Mouse (Mus musculus): ENCODE measurements around the gene Smco3. TPM values are rescaled to one million over a fixed set of nuclear protein-coding genes. Genes with fewer than 3 reads are reported as not detected.
A peak's percentile ranks its signal among the peaks of the same experiment; 100 is the strongest.

The Smco3 gene
- polyA plus RNA-seq, 1 experiment: not detected

DNA sequence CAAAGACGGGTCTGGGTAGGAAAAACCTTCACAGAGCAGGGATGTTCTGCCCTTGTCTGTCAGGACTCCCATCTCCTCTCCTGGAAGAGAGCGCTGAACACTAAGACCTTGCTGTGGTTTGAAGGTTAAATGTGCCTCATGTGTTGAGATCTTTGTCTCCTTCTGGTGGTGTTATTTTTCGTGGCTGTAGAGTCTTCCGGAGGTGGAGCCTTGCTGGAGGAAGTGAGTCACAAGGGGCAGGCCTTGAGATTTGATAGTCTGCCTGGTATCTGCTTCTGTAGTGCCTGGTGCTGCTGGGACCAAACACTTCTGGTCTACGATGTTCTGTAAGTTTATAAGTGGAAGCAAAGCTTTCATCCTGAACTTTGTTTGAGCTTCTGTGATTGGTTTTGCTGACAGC, 13.7 kb upstream of the Smco3 start:
- Histone ChIP-seq H3K27me3 (replicated peaks) (no peaks in the 10 kb centered on the region), H3K36me3 (replicated peaks; ENCODE audit: low read length) (peaks cover 6% of the 10 kb centered on the region), H3K4me3 (replicated peaks) (no peak overlapping the region), H3K4me1 (peaks cover 39% of the 10 kb centered on the region), H3K9me3 (no peaks in the 10 kb centered on the region)
- no peak for TF ChIP-seq GATA1 (IDR thresholded peaks at IDR 0.05; ENCODE audit: borderline replicate concordance, low read length)
- TF ChIP-seq FLI1 (IDR thresholded peaks at IDR 0.05; ENCODE audit: low read length): no peak

DNA sequence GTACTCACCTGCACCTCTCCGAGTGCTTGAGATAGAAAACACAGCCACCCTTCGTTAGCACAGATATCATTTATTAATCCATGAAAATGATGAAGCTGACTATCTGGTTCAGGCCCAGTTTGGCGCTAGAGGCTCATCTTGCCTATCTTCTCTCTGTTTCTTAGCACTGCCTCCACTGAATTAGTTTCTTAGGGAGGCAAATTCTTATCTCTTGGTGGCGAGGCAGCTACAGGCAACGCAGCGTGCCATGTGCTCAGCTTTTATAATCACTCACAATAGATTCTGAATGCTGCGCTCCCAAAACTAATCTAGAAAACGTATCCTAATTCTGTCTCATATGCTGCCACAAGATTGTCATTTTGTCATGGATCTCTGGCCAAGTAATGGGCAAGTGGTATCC, 13.1 kb upstream of the Smco3 start:
- Histone ChIP-seq H3K4me3 (replicated peaks) (no peak overlapping the region), H3K36me3 (replicated peaks; ENCODE audit: low read length) (peaks cover 6% of the 10 kb centered on the region), H3K4me1 (peaks cover 39% of the 10 kb centered on the region), H3K27me3 (replicated peaks) (no peaks in the 10 kb centered on the region), H3K9me3 (no peaks in the 10 kb centered on the region)
- TF ChIP-seq FLI1 (IDR thresholded peaks at IDR 0.05; ENCODE audit: low read length) (no peak), GATA1 (IDR thresholded peaks at IDR 0.05; ENCODE audit: borderline replicate concordance, low read length) (no peak)

GRCm38 (mm10) chr6:136847790-136848189, 12.5 kb upstream of the Smco3 start:
- H3K4me3 ChIP-seq (replicated peaks): no peak overlapping the region
- no peaks in the 10 kb centered on the region for H3K9me3 ChIP-seq
- H3K36me3 ChIP-seq (replicated peaks; ENCODE audit: low read length): peaks cover 6% of the 10 kb centered on the region
- no peak for TF ChIP-seq FLI1 (IDR thresholded peaks at IDR 0.05; ENCODE audit: low read length)
- TF ChIP-seq GATA1 (IDR thresholded peaks at IDR 0.05; ENCODE audit: borderline replicate concordance, low read length): no peak
- H3K4me1 ChIP-seq: peaks cover 37% of the 10 kb centered on the region
- no peaks in the 10 kb centered on the region for H3K27me3 ChIP-seq (replicated peaks)

GRCm38 (mm10) chr6:136847267-136847666, 12.0 kb upstream of the Smco3 start:
- H3K27me3 ChIP-seq (replicated peaks): peaks cover 2% of the 10 kb centered on the region
- H3K9me3 ChIP-seq: no peaks in the 10 kb centered on the region
- H3K36me3 ChIP-seq (replicated peaks; ENCODE audit: low read length): peaks cover 6% of the 10 kb centered on the region
- TF ChIP-seq GATA1 (IDR thresholded peaks at IDR 0.05; ENCODE audit: borderline replicate concordance, low read length) (no peak), FLI1 (IDR thresholded peaks at IDR 0.05; ENCODE audit: low read length) (no peak)
- H3K4me3 ChIP-seq (replicated peaks): no peak overlapping the region
- H3K4me1 ChIP-seq: peaks cover 38% of the 10 kb centered on the region

GRCm38 (mm10) chr6:136845706-136846480, 10.6 kb upstream of the Smco3 start:
- Histone ChIP-seq H3K9me3 (no peaks in the 10 kb centered on the region), H3K36me3 (replicated peaks; ENCODE audit: low read length) (peaks cover 6% of the 10 kb centered on the region), H3K27me3 (replicated peaks) (peaks cover 2% of the 10 kb centered on the region), H3K4me3 (replicated peaks) (no peak overlapping the region), H3K4me1 (peaks cover 32% of the 10 kb centered on the region)
- TF ChIP-seq FLI1 (IDR thresholded peaks at IDR 0.05; ENCODE audit: low read length): no peak
- TF ChIP-seq GATA1 (IDR thresholded peaks at IDR 0.05; ENCODE audit: borderline replicate concordance, low read length): no peak

DNA sequence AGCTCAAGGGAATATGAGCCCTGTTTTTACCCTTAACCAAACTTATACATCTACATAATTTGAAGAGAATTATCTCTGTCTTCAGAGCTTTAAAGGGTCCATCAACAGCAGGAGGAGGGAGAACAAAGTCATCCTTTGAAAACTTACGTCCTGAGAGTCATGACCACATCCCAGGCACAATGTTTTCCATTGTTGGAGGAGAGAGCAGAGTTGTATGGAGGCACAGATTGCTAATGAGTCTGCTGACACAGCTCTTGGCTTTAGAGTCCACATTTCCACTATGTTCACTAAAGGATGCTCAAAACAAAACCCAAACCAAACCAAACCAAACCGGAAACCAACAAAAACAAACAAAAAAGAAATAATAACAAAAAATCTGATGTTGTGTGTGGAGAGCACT, 9.7 kb upstream of the Smco3 start:
- Histone ChIP-seq H3K4me3 (replicated peaks) (no peak overlapping the region), H3K9me3 (peaks cover 6% of the 10 kb centered on the region), H3K4me1 (peaks cover 23% of the 10 kb centered on the region), H3K36me3 (replicated peaks; ENCODE audit: low read length) (peaks cover 6% of the 10 kb centered on the region), H3K27me3 (replicated peaks) (peaks cover 2% of the 10 kb centered on the region)
- TF ChIP-seq GATA1 (IDR thresholded peaks at IDR 0.05; ENCODE audit: borderline replicate concordance, low read length) (no peak), FLI1 (IDR thresholded peaks at IDR 0.05; ENCODE audit: low read length) (no peak)

DNA sequence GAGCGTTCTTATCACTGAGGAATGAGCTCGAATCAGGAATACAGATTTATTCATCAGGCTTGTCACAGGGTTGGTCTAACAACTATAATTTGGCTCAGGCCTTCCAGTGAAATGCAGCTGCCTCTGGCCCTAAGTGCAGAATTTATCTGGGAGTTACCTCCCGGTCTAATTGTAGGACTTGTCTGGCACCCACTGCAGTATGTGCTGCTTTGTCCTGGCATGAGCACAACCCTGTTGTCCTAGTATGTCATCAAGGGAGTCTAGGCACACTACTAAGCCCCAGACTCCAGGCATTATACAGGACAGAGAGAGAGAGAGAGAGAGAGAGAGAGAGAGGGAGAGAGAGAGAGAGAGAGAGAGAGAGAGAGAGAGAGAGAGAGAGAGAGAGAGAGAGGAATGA, 2.1 kb upstream of the Smco3 start:
- Histone ChIP-seq H3K4me3 (replicated peaks) (no peak overlapping the region), H3K4me1 (0 out of 2 replicates have a peak, but pooled peaks cover 4% of the 10 kb centered on the region), H3K9me3 (peaks cover 9% of the 10 kb centered on the region), H3K36me3 (replicated peaks; ENCODE audit: low read length) (no peaks in the 10 kb centered on the region), H3K27me3 (replicated peaks) (peaks cover 20% of the 10 kb centered on the region)
- no peak for TF ChIP-seq GATA1 (IDR thresholded peaks at IDR 0.05; ENCODE audit: borderline replicate concordance, low read length)
- TF ChIP-seq FLI1 (IDR thresholded peaks at IDR 0.05; ENCODE audit: low read length): no peak

- Histone ChIP-seq H3K36me3 (replicated peaks; ENCODE audit: low read length) (no peaks in the 10 kb centered on the region), H3K4me3 (replicated peaks) (peak overlapping the region; percentile 16), H3K27me3 (replicated peaks) (peaks cover 14% of the 10 kb centered on the region), H3K4me1 (peaks cover 23% of the 10 kb centered on the region), H3K9me3 (no peaks in the 10 kb centered on the region)
- TF ChIP-seq GATA1 (IDR thresholded peaks at IDR 0.05; ENCODE audit: borderline replicate concordance, low read length): no peak
- no peak for TF ChIP-seq FLI1 (IDR thresholded peaks at IDR 0.05; ENCODE audit: low read length)
Observed at GRCm38 (mm10) chr6:136831712-136832111, 3.5 kb downstream of the Smco3 start.

DNA sequence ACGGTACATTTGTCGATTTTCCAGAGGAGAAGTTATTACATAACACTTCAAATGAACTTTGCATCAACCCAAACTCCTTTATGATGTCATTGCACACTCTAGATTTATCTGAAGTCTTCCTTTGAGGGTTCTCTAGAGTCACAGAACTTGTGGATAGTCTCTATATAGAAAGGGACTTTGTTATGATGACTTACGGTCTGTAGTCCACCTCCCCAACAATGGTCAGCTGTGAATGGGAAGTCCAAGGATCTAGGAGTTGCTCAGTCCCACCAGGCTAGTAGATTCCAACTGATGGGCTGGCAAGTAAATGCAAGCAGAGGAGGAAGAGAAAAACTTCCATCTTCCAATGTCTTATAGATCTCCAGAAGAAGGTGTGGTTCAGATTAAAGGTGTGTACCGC, 6.6 kb downstream of the Smco3 start:
- Histone ChIP-seq H3K36me3 (replicated peaks; ENCODE audit: low read length) (peaks cover 23% of the 10 kb centered on the region), H3K4me1 (peaks cover 29% of the 10 kb centered on the region), H3K27me3 (replicated peaks) (no peaks in the 10 kb centered on the region), H3K4me3 (replicated peaks) (peak overlapping the region; percentile 97), H3K9me3 (no peaks in the 10 kb centered on the region)
- TF ChIP-seq GATA1 (IDR thresholded peaks at IDR 0.05; ENCODE audit: borderline replicate concordance, low read length) (no peak), FLI1 (IDR thresholded peaks at IDR 0.05; ENCODE audit: low read length) (no peak)

DNA sequence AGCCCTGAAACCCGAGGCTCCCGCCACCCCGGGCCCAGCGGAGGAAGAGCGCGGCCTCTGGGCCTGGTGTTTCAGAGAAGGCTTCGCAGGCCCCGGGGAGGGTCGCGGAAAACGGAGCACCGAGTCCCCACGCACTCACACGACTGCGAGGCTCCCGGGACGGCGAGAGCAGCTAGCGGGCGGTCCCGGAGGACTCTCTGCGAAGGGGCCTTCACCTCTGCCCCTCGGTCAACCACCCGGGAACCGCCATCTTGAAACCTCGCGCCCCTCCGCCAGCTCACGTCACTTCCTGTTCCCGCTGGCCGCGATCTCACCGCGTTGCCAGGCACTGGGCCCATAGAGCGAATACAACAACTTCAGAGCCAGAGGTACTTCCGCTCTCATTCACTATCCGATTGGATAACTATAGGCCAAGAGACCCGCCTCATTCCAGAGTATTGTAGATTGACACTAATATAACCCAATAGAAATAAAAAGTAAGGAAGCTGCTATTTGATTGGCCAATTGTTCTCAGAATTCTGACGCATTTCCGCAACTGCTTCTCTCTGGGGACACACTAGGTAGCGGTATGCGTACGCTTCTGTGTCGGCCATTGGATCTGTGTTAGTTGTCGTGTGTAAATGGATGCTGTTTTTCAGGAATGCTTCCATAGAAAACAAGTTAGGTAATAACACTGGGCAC, 7.2 kb downstream of the Smco3 start, which contains the start of gene Wbp11:
TSS of gene Wbp11 (minus strand) at position 353 of the 681 bp plus-strand sequence.
- Histone ChIP-seq H3K4me3 (replicated peaks) (peak within 1 kb of the TSS; percentile 97), H3K27me3 (replicated peaks) (no peaks in the 10 kb centered on the region), H3K4me1 (peaks cover 29% of the 10 kb centered on the region), H3K9me3 (no peaks in the 10 kb centered on the region), H3K36me3 (replicated peaks; ENCODE audit: low read length) (peaks cover 26% of the 10 kb centered on the region)
- TF ChIP-seq FLI1 (IDR thresholded peaks at IDR 0.05; ENCODE audit: low read length) (peak; percentile 86), GATA1 (IDR thresholded peaks at IDR 0.05; ENCODE audit: borderline replicate concordance, low read length) (no peak)

Measured in megakaryocyte, embryonic 14.5 days (primary cell).